Mouse (Mus musculus) heart, embryonic 16.5 days (tissue): ENCODE measurements at regions not wholly inside any gene's neighbourhood (a gene's known extent, or its start where the extent isn't known, plus 50 kb on each side); places are given as distances from the start of the nearest gene placed in this dataset.

Source experiments
- ATAC-seq: fragments of 200-750 bp; cut with Nextera tagmentation; replicated peaks from 2 replicates; pipeline ENCODE4 v1.8.0; 2017; ENCODE audit warnings: moderate number of reproducible peaks; ENCODE audit not compliant: insufficient read depth, low FRiP score; ENCODE audit errors: extremely low read depth
- H3K27ac ChIP-seq: fragments of 300-500 bp; sonication (generic); 2 replicates; pipeline ENCODE4 v1.5.1; 2014; ENCODE audit warnings: mild to moderate bottlenecking, low read length, control low read depth, moderate library complexity
- H3K27me3 ChIP-seq: fragments of 300-500 bp; sonication (generic); 2 replicates; pipeline ENCODE4 v1.6.1; 2014; ENCODE audit warnings: low read length, mixed read lengths; ENCODE audit not compliant: control insufficient read depth, insufficient read depth
- H3K36me3 ChIP-seq: fragments of 300-500 bp; sonication (generic); 2 replicates; pipeline ENCODE4 v1.6.1; 2014; ENCODE audit not compliant: control insufficient read depth, insufficient read depth
- H3K4me1 ChIP-seq: fragments of 300-500 bp; sonication (generic); 2 replicates; pipeline ENCODE4 v1.6.1; 2014; ENCODE audit warnings: low read length, mixed read lengths; ENCODE audit not compliant: control insufficient read depth, insufficient read depth
- H3K4me2 ChIP-seq: fragments of 300-500 bp; sonication (generic); 2 replicates; pipeline ENCODE4 v1.6.1; 2014; ENCODE audit warnings: low read depth, mild to moderate bottlenecking, control low read depth, low read length
- H3K4me3 ChIP-seq: fragments of 300-500 bp; sonication (generic); 2 replicates; pipeline ENCODE4 v1.5.1; 2014; ENCODE audit warnings: mild to moderate bottlenecking, control low read depth, low read length
- H3K9ac ChIP-seq: fragments of 300-500 bp; sonication (generic); 2 replicates; pipeline ENCODE4 v1.6.1; 2014; ENCODE audit warnings: low read length, control low read depth
- H3K9me3 ChIP-seq: fragments of 300-500 bp; sonication (generic); replicated peaks from 2 replicates; pipeline ENCODE4 v1.6.1; 2016; ENCODE audit warnings: low read length; ENCODE audit not compliant: control insufficient read depth
- WGBS: fragments of 180-500 bp; shearing (Covaris S2); extraction: QIAGEN DNeasy Blood & Tissue Kit; methylation state at CpG from one replicate; pipeline ENCODE4 v1.1.7; 2014; 5-methylcytosine and 5-hydroxymethylcytosine counted together

DNA sequence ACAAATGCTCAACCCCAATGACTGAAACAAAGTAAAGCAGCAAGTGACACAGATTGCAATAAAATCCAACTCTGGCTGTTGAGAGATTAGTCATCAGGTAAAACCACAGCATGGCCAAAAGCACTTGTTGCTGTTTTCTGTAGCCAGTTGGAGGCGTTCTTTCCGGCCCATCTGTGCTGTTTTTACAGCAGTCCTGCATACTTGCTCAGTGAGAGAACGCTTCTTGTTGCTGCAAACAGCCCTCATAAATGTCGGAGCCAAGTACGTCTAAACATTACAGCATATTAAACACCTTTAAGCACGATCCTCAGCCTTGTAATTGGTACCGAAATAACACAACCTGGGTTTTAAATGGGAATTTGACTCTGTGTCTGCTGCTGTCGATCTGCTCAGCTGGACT is 65.6 kb upstream of the Hs3st3a1 start:
- Histone ChIP-seq H3K27ac (no peak overlapping the region), H3K9ac (no peak overlapping the region), H3K27me3 (no peaks in the 10 kb centered on the region), H3K9me3 (no peaks in the 10 kb centered on the region), H3K4me1 (no peaks in the 10 kb centered on the region), H3K4me3 (no peak overlapping the region), H3K4me2 (no peak overlapping the region), H3K36me3 (no peaks in the 10 kb centered on the region)
- 80% methylated on average over 8 of the region's 8 CpGs for WGBS
- ATAC-seq, result no peak

DNA sequence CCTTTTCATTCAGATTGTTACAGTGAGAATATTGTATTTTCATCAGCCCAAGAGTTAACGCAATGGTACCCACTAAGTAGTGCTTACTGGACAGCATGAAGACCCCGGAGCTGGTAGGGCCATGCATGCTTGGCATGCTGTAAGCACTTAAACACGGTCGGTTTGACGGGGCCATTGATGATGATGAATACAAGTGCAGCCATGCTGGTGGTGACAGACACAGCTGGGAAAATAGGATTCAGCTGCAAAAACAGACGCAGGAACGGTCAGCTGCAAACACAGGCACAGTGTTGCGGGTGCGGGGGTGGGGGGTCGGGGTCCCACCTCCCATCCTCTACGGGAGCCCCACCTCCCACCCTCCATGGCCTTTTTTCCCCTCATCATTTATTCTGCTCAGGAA is 99.7 kb upstream of the Hs3st3a1 start:
- WGBS, result 56% methylated on average over 11 of the region's 11 CpGs
- Histone ChIP-seq H3K9me3 (no peaks in the 10 kb centered on the region), H3K27me3 (no peaks in the 10 kb centered on the region), H3K4me3 (no peak overlapping the region), H3K27ac (no peak overlapping the region), H3K4me2 (no peak overlapping the region), H3K9ac (no peak overlapping the region), H3K36me3 (no peaks in the 10 kb centered on the region), H3K4me1 (peaks cover 9% of the 10 kb centered on the region)
- ATAC-seq, result no peak

DNA sequence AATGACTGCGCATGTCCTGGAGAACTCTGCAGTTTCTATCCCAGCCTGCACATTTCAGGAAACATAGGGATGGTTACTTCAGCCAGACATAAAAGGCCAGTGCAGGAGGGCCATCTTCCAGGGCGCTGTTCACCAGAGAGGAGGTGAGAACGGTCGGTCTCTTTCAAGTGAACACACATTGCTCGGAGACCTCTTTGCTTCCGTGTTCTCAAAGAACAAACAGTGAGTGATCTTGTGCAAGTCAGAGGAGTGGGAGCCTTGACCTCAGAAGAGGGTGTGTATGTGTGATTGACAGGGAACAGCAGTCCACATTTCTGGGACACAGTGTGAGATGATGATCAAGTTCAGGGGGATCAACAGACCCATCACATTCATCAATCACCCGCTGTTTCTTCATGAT is 102.7 kb upstream of the Hs3st3a1 start:
- Histone ChIP-seq H3K4me1 (peaks cover 9% of the 10 kb centered on the region), H3K9ac (no peak overlapping the region), H3K9me3 (no peaks in the 10 kb centered on the region), H3K4me3 (no peak overlapping the region), H3K4me2 (no peak overlapping the region), H3K36me3 (no peaks in the 10 kb centered on the region), H3K27me3 (no peaks in the 10 kb centered on the region), H3K27ac (no peak overlapping the region)
- WGBS, result 64% methylated on average over 7 of the region's 7 CpGs
- ATAC-seq, result no peak

DNA sequence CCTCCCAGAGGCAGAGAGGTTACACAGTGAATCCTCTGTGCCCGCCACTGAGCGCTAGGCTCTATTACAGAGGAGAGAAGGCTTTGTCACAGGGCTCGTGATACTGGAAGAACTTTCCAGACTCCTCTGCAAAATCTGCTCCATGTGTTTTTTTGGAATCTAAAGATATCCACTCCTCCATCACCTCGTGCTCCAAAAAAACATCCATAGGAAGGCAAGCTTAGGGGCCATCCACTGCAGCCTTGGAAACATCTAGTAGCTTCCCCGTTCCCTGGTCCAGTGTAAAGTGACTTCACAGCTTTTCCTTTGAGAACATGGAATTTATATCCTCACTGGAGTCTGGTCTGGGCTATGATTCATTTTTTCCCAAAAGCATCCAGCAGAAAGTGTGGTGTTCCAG is 103.3 kb upstream of the Hs3st3a1 start:
- no peaks in the 10 kb centered on the region for H3K36me3 ChIP-seq
- no peak overlapping the region for H3K27ac ChIP-seq
- no peak overlapping the region for H3K4me3 ChIP-seq
- H3K9ac ChIP-seq, result no peak overlapping the region
- H3K4me1 ChIP-seq, result peaks cover 8% of the 10 kb centered on the region
- no peaks in the 10 kb centered on the region for H3K27me3 ChIP-seq
- no peak for ATAC-seq
- no peak overlapping the region for H3K4me2 ChIP-seq
- 74% methylated on average over 5 of the region's 5 CpGs for WGBS
- no peaks in the 10 kb centered on the region for H3K9me3 ChIP-seq

DNA sequence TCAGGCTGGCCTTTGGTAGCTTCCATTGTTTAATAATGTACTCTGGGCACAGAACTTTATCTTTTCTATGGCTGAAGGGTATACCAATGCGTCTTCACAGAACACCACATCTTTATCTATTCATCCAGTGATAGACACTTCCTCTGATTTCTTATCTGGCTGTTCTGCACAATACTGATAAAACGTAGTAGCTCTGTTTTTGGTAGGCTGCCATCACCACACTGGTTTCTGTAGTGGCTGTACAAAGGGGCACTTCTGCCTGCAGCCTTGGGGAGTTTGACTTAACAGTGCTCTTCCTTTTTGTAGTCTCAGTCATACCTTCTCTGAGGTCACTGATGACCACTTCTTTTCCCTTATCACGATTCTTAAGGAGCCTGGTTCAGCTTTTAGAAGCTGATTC is 106.0 kb upstream of the Hs3st3a1 start:
- Histone ChIP-seq H3K4me2 (no peak overlapping the region), H3K27ac (no peak overlapping the region), H3K9me3 (no peaks in the 10 kb centered on the region), H3K4me3 (no peak overlapping the region), H3K27me3 (no peaks in the 10 kb centered on the region), H3K9ac (no peak overlapping the region), H3K36me3 (no peaks in the 10 kb centered on the region), H3K4me1 (no peaks in the 10 kb centered on the region)
- 16% methylated on average over 3 of the region's 3 CpGs for WGBS
- no peak for ATAC-seq

DNA sequence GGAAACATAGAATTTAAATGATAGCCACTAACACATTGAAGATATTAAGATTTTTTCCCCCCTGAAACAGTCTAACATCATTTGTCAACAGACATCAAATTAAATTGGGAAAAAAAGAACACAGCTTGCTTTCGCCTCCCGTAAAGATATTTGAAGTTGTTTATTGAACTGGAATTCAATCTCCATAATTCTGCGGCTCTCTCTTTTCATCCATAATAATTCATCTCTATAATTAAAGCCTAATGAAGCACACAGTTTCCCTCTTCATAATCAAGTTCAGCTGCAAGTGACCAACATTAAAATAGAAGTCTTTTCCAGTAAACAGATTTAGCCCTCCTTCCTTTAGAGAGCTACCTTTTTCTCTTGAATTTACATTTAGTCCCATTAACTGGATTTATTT is 107.4 kb upstream of the Hs3st3a1 start:
- Histone ChIP-seq H3K9me3 (no peaks in the 10 kb centered on the region), H3K36me3 (no peaks in the 10 kb centered on the region), H3K4me2 (no peak overlapping the region), H3K4me3 (no peak overlapping the region), H3K27me3 (no peaks in the 10 kb centered on the region), H3K4me1 (no peaks in the 10 kb centered on the region), H3K9ac (no peak overlapping the region), H3K27ac (no peak overlapping the region)
- no peak for ATAC-seq
- 91% methylated on average over 3 of the region's 3 CpGs for WGBS

DNA sequence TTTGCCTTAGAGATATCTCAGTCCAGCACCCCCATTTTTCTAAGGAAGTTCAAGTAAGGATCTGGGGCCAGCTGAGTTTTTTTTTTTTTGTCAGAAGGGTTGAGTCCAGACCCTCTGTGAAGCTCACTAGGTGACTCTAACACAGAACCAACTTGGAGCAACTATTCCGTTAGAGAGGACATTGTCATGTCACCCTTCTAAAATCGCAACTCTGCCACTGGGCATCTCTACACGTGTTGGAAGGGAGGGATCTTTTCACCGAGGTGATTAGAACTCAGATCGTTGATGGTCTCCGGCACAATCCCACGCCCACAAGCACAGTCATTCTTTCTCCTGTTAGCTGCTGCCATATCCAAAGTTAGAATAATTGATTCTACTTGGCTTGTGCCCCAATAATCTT is 108.5 kb upstream of the Hs3st3a1 start:
- WGBS, result 89% methylated on average over 7 of the region's 7 CpGs
- Histone ChIP-seq H3K4me1 (peaks cover 4% of the 10 kb centered on the region; the same call in 1 of the 2 replicates), H3K9ac (no peak overlapping the region), H3K36me3 (no peaks in the 10 kb centered on the region), H3K27me3 (no peaks in the 10 kb centered on the region), H3K27ac (no peak overlapping the region), H3K9me3 (no peaks in the 10 kb centered on the region), H3K4me3 (no peak overlapping the region), H3K4me2 (no peak overlapping the region)
- no peak for ATAC-seq

DNA sequence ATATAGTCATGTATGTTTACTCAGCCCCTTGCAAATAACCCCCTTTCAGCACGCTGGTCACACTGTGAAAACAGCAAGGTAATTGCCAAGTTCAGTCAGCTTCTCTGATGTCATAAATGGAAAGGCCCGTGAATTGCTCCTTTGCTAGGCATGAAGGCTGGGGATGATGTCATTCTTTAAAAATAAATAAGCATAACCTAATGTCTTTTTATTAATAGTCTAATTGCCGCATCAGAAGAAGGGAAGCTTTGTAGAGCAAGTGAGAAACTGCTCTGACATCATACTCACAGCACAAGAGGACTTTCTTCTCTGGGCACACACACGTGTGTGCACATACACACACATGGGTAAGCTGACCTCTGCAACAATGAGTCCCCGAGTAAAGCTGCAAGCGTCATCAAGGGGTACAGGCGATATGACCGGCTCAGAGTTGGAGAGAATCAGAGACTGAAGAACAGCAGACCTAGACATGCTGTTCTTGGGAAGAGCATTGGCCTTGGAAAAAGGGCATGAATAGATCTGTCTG is 113.2 kb upstream of the Hs3st3a1 start:
- Histone ChIP-seq H3K27ac (no peak overlapping the region), H3K4me2 (no peak overlapping the region), H3K4me1 (peaks cover 5% of the 10 kb centered on the region; the same call in 1 of the 2 replicates), H3K36me3 (no peaks in the 10 kb centered on the region), H3K4me3 (no peak overlapping the region), H3K27me3 (no peaks in the 10 kb centered on the region), H3K9me3 (no peaks in the 10 kb centered on the region), H3K9ac (no peak overlapping the region)
- WGBS, result 64% methylated on average over 8 of the region's 8 CpGs
- ATAC-seq, result peak; percentile 55; the same call in 1 of the 2 replicates

DNA sequence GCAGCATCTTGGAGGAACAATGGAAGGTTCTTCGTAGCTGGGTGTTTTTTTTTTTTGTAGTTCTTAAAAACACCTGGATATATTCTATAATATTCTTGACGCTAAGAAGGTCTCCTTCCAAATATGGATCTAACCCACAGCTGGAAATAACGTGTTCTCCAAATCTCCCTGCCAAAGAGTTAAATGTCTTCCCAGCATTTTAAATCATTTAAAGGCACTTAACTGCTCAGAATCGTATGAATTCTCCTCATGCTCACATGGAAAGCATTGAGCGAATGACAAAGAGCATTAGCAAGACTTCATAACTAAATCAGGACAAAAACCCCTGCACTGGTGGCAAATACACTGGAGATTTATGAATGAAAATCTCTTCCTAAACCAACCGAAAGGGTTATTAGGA is 117.7 kb upstream of the Hs3st3a1 start:
- no peak overlapping the region for H3K4me2 ChIP-seq
- H3K27me3 ChIP-seq, result no peaks in the 10 kb centered on the region
- 80% methylated on average over 6 of the region's 6 CpGs for WGBS
- no peaks in the 10 kb centered on the region for H3K9me3 ChIP-seq
- no peak overlapping the region for H3K9ac ChIP-seq
- no peak overlapping the region for H3K27ac ChIP-seq
- H3K36me3 ChIP-seq, result no peaks in the 10 kb centered on the region
- no peak overlapping the region for H3K4me3 ChIP-seq
- H3K4me1 ChIP-seq, result peaks cover 5% of the 10 kb centered on the region; the same call in 1 of the 2 replicates
- no peak for ATAC-seq

DNA sequence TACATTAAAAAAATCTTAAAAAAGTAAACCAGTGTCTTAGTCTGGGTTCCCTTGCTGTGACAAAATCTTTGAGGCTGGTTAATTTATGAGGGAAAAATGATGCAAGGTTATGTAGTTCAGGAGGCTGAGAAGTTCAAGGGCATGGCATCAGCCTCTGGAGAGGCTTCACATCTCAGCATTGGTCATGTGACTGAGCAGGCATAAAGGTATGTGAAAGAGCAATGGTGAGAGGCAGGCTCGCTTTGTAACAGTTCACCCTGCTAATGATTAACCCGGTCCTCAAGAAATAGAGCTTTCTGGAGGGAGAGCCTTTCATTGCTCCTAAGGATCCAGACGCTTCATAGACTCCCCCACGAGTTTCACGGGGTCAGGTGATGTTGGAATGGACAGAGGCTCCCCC is 120.1 kb upstream of the Hs3st3a1 start:
- no peaks in the 10 kb centered on the region for H3K36me3 ChIP-seq
- H3K4me2 ChIP-seq, result no peak overlapping the region
- H3K9ac ChIP-seq, result no peak overlapping the region
- no peaks in the 10 kb centered on the region for H3K27me3 ChIP-seq
- H3K27ac ChIP-seq, result no peak overlapping the region
- H3K9me3 ChIP-seq, result no peaks in the 10 kb centered on the region
- no peak overlapping the region for H3K4me3 ChIP-seq
- ATAC-seq, result no peak
- no peaks in the 10 kb centered on the region for H3K4me1 ChIP-seq
- 65% methylated on average over 5 of the region's 5 CpGs for WGBS
